Mouse (Mus musculus): ENCODE results near the gene Mctp1. TPM values are rescaled to one million over a fixed set of nuclear protein-coding genes. Genes with fewer than 3 reads are reported as not detected.
"Not testable (repeated sequence)": the region's sequence is repeated elsewhere in the genome, so short reads cannot be mapped to it uniquely, and the experiment has no call there.

Gene Mctp1
- polyA plus RNA-seq, 1 experiment from 2014 or later: 0.33 TPM

- Histone ChIP-seq H3K27me3 (ENCODE audit: insufficient read depth, low read length) (no peaks in the 10 kb centered on the region), H3K9me3 (replicated peaks; ENCODE audit: low read length) (no peaks in the 10 kb centered on the region), H3K4me2 (ENCODE audit: low read length) (no peak overlapping the region), H3K4me1 (replicated peaks; ENCODE audit: insufficient read depth, low read length) (no peaks in the 10 kb centered on the region), H3K4me3 (replicated peaks; ENCODE audit: low read depth, low read length) (no peak overlapping the region), H3K9ac (ENCODE audit: low read depth, low read length) (no peak overlapping the region), H3K36me3 (ENCODE audit: insufficient read depth, low read length) (no peaks in the 10 kb centered on the region), H3K27ac (no peak overlapping the region)
- ATAC-seq (replicated peaks; ENCODE audit: low FRiP score, low read depth): no peak
- peak; percentile 76 for DNase-seq (ENCODE audit: low spot score)
- 0% methylated on average over 2 of the region's 2 CpGs for WGBS
- peak; percentile 93 for TF ChIP-seq CTCF (IDR thresholded peaks at IDR 0.05; ENCODE audit: low read depth)
Observed at GRCm38 (mm10) chr13:76969386-76969785, 585.1 kb downstream of the Mctp1 start.

- H3K9me3 ChIP-seq (replicated peaks; ENCODE audit: low read length); H3K27ac ChIP-seq; H3K4me3 ChIP-seq (replicated peaks; ENCODE audit: low read depth, low read length); H3K4me1 ChIP-seq (replicated peaks; ENCODE audit: insufficient read depth, low read length); H3K4me2 ChIP-seq (ENCODE audit: low read length); ATAC-seq (replicated peaks; ENCODE audit: low FRiP score, low read depth); DNase-seq (ENCODE audit: low spot score); H3K9ac ChIP-seq (ENCODE audit: low read depth, low read length); H3K27me3 ChIP-seq (ENCODE audit: insufficient read depth, low read length); H3K36me3 ChIP-seq (ENCODE audit: insufficient read depth, low read length): not testable (repeated sequence)
- WGBS: 95% methylated on average over 3 of the region's 3 CpGs
Observed at GRCm38 (mm10) chr13:76971046-76971445, 586.7 kb downstream of the Mctp1 start.

GRCm38 (mm10) chr13:77002628-77003027, 618.3 kb downstream of the Mctp1 start:
- no peak overlapping the region for H3K4me3 ChIP-seq (replicated peaks; ENCODE audit: low read depth, low read length)
- H3K27ac ChIP-seq: no peak overlapping the region
- no peak overlapping the region for H3K9ac ChIP-seq (ENCODE audit: low read depth, low read length)
- ATAC-seq (replicated peaks; ENCODE audit: low FRiP score, low read depth): no peak
- H3K36me3 ChIP-seq (ENCODE audit: insufficient read depth, low read length): no peaks in the 10 kb centered on the region
- 71% methylated on average over 3 of the region's 3 CpGs for WGBS
- no peaks in the 10 kb centered on the region for H3K4me1 ChIP-seq (replicated peaks; ENCODE audit: insufficient read depth, low read length)
- TF ChIP-seq CTCF (IDR thresholded peaks at IDR 0.05; ENCODE audit: low read depth): no peak
- no peaks in the 10 kb centered on the region for H3K27me3 ChIP-seq (ENCODE audit: insufficient read depth, low read length)
- H3K9me3 ChIP-seq (replicated peaks; ENCODE audit: low read length): no peaks in the 10 kb centered on the region
- no peak for DNase-seq (ENCODE audit: low spot score)
- H3K4me2 ChIP-seq (ENCODE audit: low read length): no peak overlapping the region

GRCm38 (mm10) chr13:77003684-77004083, 619.3 kb downstream of the Mctp1 start:
- Histone ChIP-seq H3K27ac (no peak overlapping the region), H3K9me3 (replicated peaks; ENCODE audit: low read length) (no peaks in the 10 kb centered on the region), H3K27me3 (ENCODE audit: insufficient read depth, low read length) (no peaks in the 10 kb centered on the region), H3K4me1 (replicated peaks; ENCODE audit: insufficient read depth, low read length) (no peaks in the 10 kb centered on the region), H3K9ac (ENCODE audit: low read depth, low read length) (no peak overlapping the region), H3K4me3 (replicated peaks; ENCODE audit: low read depth, low read length) (no peak overlapping the region), H3K36me3 (ENCODE audit: insufficient read depth, low read length) (no peaks in the 10 kb centered on the region), H3K4me2 (ENCODE audit: low read length) (no peak overlapping the region)
- no peak for TF ChIP-seq CTCF (IDR thresholded peaks at IDR 0.05; ENCODE audit: low read depth)
- 84% methylated on average over 1 of the region's 1 CpGs for WGBS
- DNase-seq (ENCODE audit: low spot score) (no peak), ATAC-seq (replicated peaks; ENCODE audit: low FRiP score, low read depth) (no peak)

- Histone ChIP-seq H3K4me1 (replicated peaks; ENCODE audit: insufficient read depth, low read length) (no peaks in the 10 kb centered on the region), H3K9me3 (replicated peaks; ENCODE audit: low read length) (no peaks in the 10 kb centered on the region), H3K4me3 (replicated peaks; ENCODE audit: low read depth, low read length) (no peak overlapping the region), H3K4me2 (ENCODE audit: low read length) (no peak overlapping the region), H3K27me3 (ENCODE audit: insufficient read depth, low read length) (no peaks in the 10 kb centered on the region), H3K9ac (ENCODE audit: low read depth, low read length) (no peak overlapping the region), H3K36me3 (ENCODE audit: insufficient read depth, low read length) (no peaks in the 10 kb centered on the region), H3K27ac (no peak overlapping the region)
- 87% methylated on average over 2 of the region's 2 CpGs for WGBS
- DNase-seq (ENCODE audit: low spot score) (no peak), ATAC-seq (replicated peaks; ENCODE audit: low FRiP score, low read depth) (no peak)
- no peak for TF ChIP-seq CTCF (IDR thresholded peaks at IDR 0.05; ENCODE audit: low read depth)
Observed at GRCm38 (mm10) chr13:77018851-77019250, 634.5 kb downstream of the Mctp1 start.

- H3K27ac ChIP-seq: no peak overlapping the region
- no peak for TF ChIP-seq CTCF (IDR thresholded peaks at IDR 0.05; ENCODE audit: low read depth)
- no peaks in the 10 kb centered on the region for H3K36me3 ChIP-seq (ENCODE audit: insufficient read depth, low read length)
- H3K4me1 ChIP-seq (replicated peaks; ENCODE audit: insufficient read depth, low read length): no peaks in the 10 kb centered on the region
- 43% methylated on average over 5 of the region's 5 CpGs for WGBS
- H3K27me3 ChIP-seq (ENCODE audit: insufficient read depth, low read length): no peaks in the 10 kb centered on the region
- no peak overlapping the region for H3K4me3 ChIP-seq (replicated peaks; ENCODE audit: low read depth, low read length)
- H3K9me3 ChIP-seq (replicated peaks; ENCODE audit: low read length): no peaks in the 10 kb centered on the region
- H3K9ac ChIP-seq (ENCODE audit: low read depth, low read length): no peak overlapping the region
- DNase-seq (ENCODE audit: low spot score): no peak
- 0 out of 2 replicates have a peak overlapping the region, but pooled peaks have one; percentile 23 for H3K4me2 ChIP-seq (ENCODE audit: low read length)
- no peak for ATAC-seq (replicated peaks; ENCODE audit: low FRiP score, low read depth)
Observed at GRCm38 (mm10) chr13:77029594-77029993, 645.3 kb downstream of the Mctp1 start.

GRCm38 (mm10) chr13:77043375-77043774, 659.0 kb downstream of the Mctp1 start:
- Histone ChIP-seq H3K27me3 (ENCODE audit: insufficient read depth, low read length) (no peaks in the 10 kb centered on the region), H3K36me3 (ENCODE audit: insufficient read depth, low read length) (no peaks in the 10 kb centered on the region), H3K27ac (no peak overlapping the region), H3K4me1 (replicated peaks; ENCODE audit: insufficient read depth, low read length) (no peaks in the 10 kb centered on the region), H3K4me2 (ENCODE audit: low read length) (no peak overlapping the region), H3K9ac (ENCODE audit: low read depth, low read length) (no peak overlapping the region), H3K9me3 (replicated peaks; ENCODE audit: low read length) (no peaks in the 10 kb centered on the region), H3K4me3 (replicated peaks; ENCODE audit: low read depth, low read length) (no peak overlapping the region)
- ATAC-seq (replicated peaks; ENCODE audit: low FRiP score, low read depth) (no peak), DNase-seq (ENCODE audit: low spot score) (no peak)
- 81% methylated on average over 1 of the region's 1 CpGs for WGBS
- TF ChIP-seq CTCF (IDR thresholded peaks at IDR 0.05; ENCODE audit: low read depth): no peak
